Mouse (Mus musculus): Measurements from ENCODE around the gene Cdx4. TPM values are rescaled to one million over a fixed set of nuclear protein-coding genes. Genes with fewer than 3 reads are reported as not detected.

The Cdx4 gene
- total RNA-seq, 2 experiments from 2014 or later = not detected

Other genes with a start within 250 kb of the Cdx4 start
- gene Nap1l2, start 134.8 kb upstream of the Cdx4 start, total RNA-seq (2021) = under 1 TPM in 1 of 2 experiments, not detected in 1; 0.17 TPM
- 1 to 10 TPM; 1.6 TPM for gene Chic1, start 35.1 kb downstream of the Cdx4 start, total RNA-seq (2021)
- not detected for gene Tsx, start 93.1 kb downstream of the Cdx4 start, total RNA-seq (2021)
- not detected for gene Gm26992, start 100.6 kb downstream of the Cdx4 start, total RNA-seq (2021)